Mouse (Mus musculus) gonadal fat pad, adult 2 months (tissue): ENCODE data around the gene Epor. TPM values are rescaled to one million over a fixed set of nuclear protein-coding genes. Genes with fewer than 3 reads are reported as not detected.

Experiments
- DNase-seq: peaks from one replicate; pipeline ENCODE4 v3.0.0-alpha.2; 2012; ENCODE audit warnings: low read depth
- polyA plus RNA-seq: library from polyadenylated mRNA; depleted of rRNA; stranded (reverse); fragments of >200 nt; gene quantifications from 2 replicates; pipeline ENCODE4 v1.2.3, GENCODE M21; 2012

Epor gene
- polyA plus RNA-seq, 1 experiment = 6.4 TPM

GRCm38 (mm10) chr9:21936692-21937570 lies 26.4 kb downstream of the Epor start, which contains the start of gene Plppr2:
TSS of gene Plppr2 (plus strand) at chr9:21937033.
- no peak for DNase-seq

- DNase-seq = no peak
These were observed 27.7 kb downstream of the Epor start for GRCm38 (mm10) chr9:21935466-21936131.

- no peak for DNase-seq
These were observed 29.3 kb downstream of the Epor start for GRCm38 (mm10) chr9:21934021-21934420.

- no peak for DNase-seq
These were observed 30.7 kb downstream of the Epor start for GRCm38 (mm10) chr9:21932445-21933137.

GRCm38 (mm10) chr9:21932006-21932405 lies 31.3 kb downstream of the Epor start:
- no peak for DNase-seq

- no peak for DNase-seq
These were observed 34.1 kb downstream of the Epor start for GRCm38 (mm10) chr9:21929208-21929607.

GRCm38 (mm10) chr9:21927208-21927753 lies 36.0 kb downstream of the Epor start, which contains the start of the genes Ccdc159 and Tmem205:
TSS of gene Ccdc159 (plus strand) at chr9:21927471.
TSS of gene Tmem205 (minus strand) at chr9:21927556.
- peak; percentile 91 for DNase-seq

- DNase-seq = no peak
These were observed 36.5 kb downstream of the Epor start for GRCm38 (mm10) chr9:21926784-21927183.

- no peak for DNase-seq
These were observed 37.2 kb downstream of the Epor start for GRCm38 (mm10) chr9:21926155-21926554.

- DNase-seq = no peak
These were observed 37.8 kb downstream of the Epor start for GRCm38 (mm10) chr9:21925506-21925905.

GRCm38 (mm10) chr9:21925034-21925433 lies 38.3 kb downstream of the Epor start:
- no peak for DNase-seq

- peak; percentile 87 for DNase-seq
These were observed 39.2 kb downstream of the Epor start for GRCm38 (mm10) chr9:21924099-21924493.

GRCm38 (mm10) chr9:21923490-21924098 lies 39.7 kb downstream of the Epor start:
- no peak for DNase-seq

- no peak for DNase-seq
These were observed 40.3 kb downstream of the Epor start for GRCm38 (mm10) chr9:21923036-21923435.

- peak; percentile 93 for DNase-seq
These were observed 44.5 kb downstream of the Epor start for GRCm38 (mm10) chr9:21918692-21919384.

- DNase-seq = no peak
These were observed 45.2 kb downstream of the Epor start, which contains the start of gene Rab3d for GRCm38 (mm10) chr9:21918035-21918592. TSS of gene Rab3d (minus strand) at chr9:21918192.

- DNase-seq = no peak
These were observed 45.7 kb downstream of the Epor start for GRCm38 (mm10) chr9:21917493-21918034.

GRCm38 (mm10) chr9:21916851-21917492 lies 46.3 kb downstream of the Epor start:
- DNase-seq = no peak

GRCm38 (mm10) chr9:21909474-21910223 lies 53.7 kb downstream of the Epor start:
- no peak for DNase-seq
